Mouse (Mus musculus) heart, embryonic 11.5 days (tissue): Measurements from ENCODE around the gene Vwc2. TPM values are rescaled to one million over a fixed set of nuclear protein-coding genes. Genes with fewer than 3 reads are reported as not detected.

Experiments used
- ATAC-seq: fragments of 200-750 bp; cut with Nextera tagmentation; replicated peaks from 2 replicates; pipeline ENCODE4 v1.8.0; 2017; ENCODE audit warnings: moderate library complexity; ENCODE audit not compliant: insufficient number of reproducible peaks, low FRiP score, low TSS enrichment
- H3K27ac ChIP-seq: fragments of 300-500 bp; sonication (generic); 2 replicates; pipeline ENCODE4 v1.5.1; 2014; ENCODE audit warnings: mild to moderate bottlenecking, low read depth, low read length
- H3K27me3 ChIP-seq: fragments of 300-500 bp; sonication (generic); 2 replicates; pipeline ENCODE4 v1.6.1; 2014; ENCODE audit warnings: mild to moderate bottlenecking, low read length, mixed read lengths; ENCODE audit not compliant: control insufficient read depth, insufficient read depth
- H3K36me3 ChIP-seq: fragments of 300-500 bp; sonication (generic); 2 replicates; pipeline ENCODE4 v1.6.1; 2014; ENCODE audit warnings: mild to moderate bottlenecking, low read length, moderate library complexity, mixed read lengths; ENCODE audit not compliant: control insufficient read depth, insufficient read depth
- H3K4me1 ChIP-seq: fragments of 300-500 bp; sonication (generic); 2 replicates; pipeline ENCODE4 v1.6.1; 2014; ENCODE audit warnings: low read length; ENCODE audit not compliant: control insufficient read depth, insufficient read depth
- H3K4me2 ChIP-seq: fragments of 300-500 bp; sonication (generic); 2 replicates; pipeline ENCODE4 v1.6.1; 2014; ENCODE audit warnings: mild to moderate bottlenecking, moderate library complexity
- H3K4me3 ChIP-seq: fragments of 300-500 bp; sonication (generic); 2 replicates; pipeline ENCODE4 v1.5.1; 2014; ENCODE audit warnings: low read depth, low read length
- H3K9ac ChIP-seq: fragments of 300-500 bp; sonication (generic); 2 replicates; pipeline ENCODE4 v1.6.1; 2014; ENCODE audit warnings: mild to moderate bottlenecking, low read depth, low read length, moderate library complexity
- H3K9me3 ChIP-seq: fragments of 300-500 bp; sonication (generic); replicated peaks from 2 replicates; pipeline ENCODE4 v1.6.1; 2016; ENCODE audit warnings: low read length; ENCODE audit not compliant: control insufficient read depth
- WGBS: fragments of 180-500 bp; shearing (Covaris S2); extraction: QIAGEN DNeasy Blood & Tissue Kit; methylation state at CpG from one replicate; pipeline ENCODE4 v1.1.7; 2014; ENCODE audit not compliant: insufficient replicate concordance; 5-methylcytosine and 5-hydroxymethylcytosine counted together
- polyA plus RNA-seq: library from polyadenylated mRNA; unstranded; fragments of >200 nt; fragmentation: Nextera tagmentation; extraction: Ambion mirVana; gene quantifications from 2 replicates; pipeline ENCODE4 v1.2.1, GENCODE M21; 2014

The Vwc2 gene
- polyA plus RNA-seq, 1 experiment from 2014 or later, result 0.16 TPM

GRCm38 (mm10) chr11:11114234-11115030, 409 bp downstream of the Vwc2 start:
- Histone ChIP-seq H3K36me3 (no peaks in the 10 kb centered on the region), H3K4me1 (0 out of 2 replicates have a peak, but pooled peaks cover 7% of the 10 kb centered on the region), H3K9ac (no peak overlapping the region), H3K27me3 (peaks cover 57% of the 10 kb centered on the region), H3K27ac (no peak overlapping the region), H3K4me2 (peak overlapping the region; percentile 80), H3K9me3 (no peaks in the 10 kb centered on the region), H3K4me3 (peak overlapping the region; percentile 50)
- WGBS, result 1% methylated on average over 34 of the region's 34 CpGs
- ATAC-seq, result peak; percentile 20; the same call in 1 of the 2 replicates

- Histone ChIP-seq H3K9ac (no peak overlapping the region), H3K27me3 (peaks cover 57% of the 10 kb centered on the region), H3K4me3 (peak overlapping the region; percentile 50), H3K27ac (no peak overlapping the region), H3K4me1 (0 out of 2 replicates have a peak, but pooled peaks cover 7% of the 10 kb centered on the region), H3K9me3 (no peaks in the 10 kb centered on the region), H3K4me2 (peak overlapping the region; percentile 80), H3K36me3 (no peaks in the 10 kb centered on the region)
- no peak for ATAC-seq
- whole genome bisulfite sequencing, result under 1% methylated on average over 17 of the region's 17 CpGs
Measured at GRCm38 (mm10) chr11:11115031-11115647, 1.1 kb downstream of the Vwc2 start.

GRCm38 (mm10) chr11:11115648-11116590, 1.9 kb downstream of the Vwc2 start:
- Histone ChIP-seq H3K4me1 (0 out of 2 replicates have a peak, but pooled peaks cover 7% of the 10 kb centered on the region), H3K9me3 (no peaks in the 10 kb centered on the region), H3K36me3 (no peaks in the 10 kb centered on the region), H3K9ac (no peak overlapping the region), H3K27ac (no peak overlapping the region), H3K4me3 (peak overlapping the region; percentile 50), H3K27me3 (peaks cover 57% of the 10 kb centered on the region), H3K4me2 (peak overlapping the region; percentile 80)
- 1% methylated on average over 93 of the region's 93 CpGs for WGBS
- peak; percentile 61 for ATAC-seq

- peaks cover 57% of the 10 kb centered on the region for H3K27me3 ChIP-seq
- peak overlapping the region; percentile 50; the same call in 1 of the 2 replicates for H3K4me3 ChIP-seq
- ATAC-seq, result no peak
- H3K36me3 ChIP-seq, result no peaks in the 10 kb centered on the region
- 0 out of 2 replicates have a peak, but pooled peaks cover 7% of the 10 kb centered on the region for H3K4me1 ChIP-seq
- no peak overlapping the region for H3K27ac ChIP-seq
- H3K9me3 ChIP-seq, result no peaks in the 10 kb centered on the region
- H3K9ac ChIP-seq, result no peak overlapping the region
- peak overlapping the region; percentile 80; the same call in 1 of the 2 replicates for H3K4me2 ChIP-seq
- 9% methylated on average over 3 of the region's 3 CpGs for WGBS
Measured at GRCm38 (mm10) chr11:11116736-11117135, 2.7 kb downstream of the Vwc2 start.

- no peaks in the 10 kb centered on the region for H3K36me3 ChIP-seq
- ATAC-seq, result no peak
- no peak overlapping the region for H3K4me2 ChIP-seq
- WGBS, result 59% methylated on average over 4 of the region's 4 CpGs
- H3K27me3 ChIP-seq, result peaks cover 5% of the 10 kb centered on the region
- H3K4me3 ChIP-seq, result no peak overlapping the region
- H3K9ac ChIP-seq, result no peak overlapping the region
- H3K9me3 ChIP-seq, result no peaks in the 10 kb centered on the region
- no peak overlapping the region for H3K27ac ChIP-seq
- H3K4me1 ChIP-seq, result no peaks in the 10 kb centered on the region
Measured at GRCm38 (mm10) chr11:11122866-11123265, 8.8 kb downstream of the Vwc2 start.

GRCm38 (mm10) chr11:11131414-11132077, 17.5 kb downstream of the Vwc2 start:
- H3K27ac ChIP-seq, result no peak overlapping the region
- H3K27me3 ChIP-seq, result no peaks in the 10 kb centered on the region
- H3K9me3 ChIP-seq, result no peaks in the 10 kb centered on the region
- H3K9ac ChIP-seq, result no peak overlapping the region
- no peaks in the 10 kb centered on the region for H3K36me3 ChIP-seq
- H3K4me2 ChIP-seq, result no peak overlapping the region
- no peaks in the 10 kb centered on the region for H3K4me1 ChIP-seq
- WGBS, result 55% methylated on average over 14 of the region's 14 CpGs
- no peak for ATAC-seq
- H3K4me3 ChIP-seq, result no peak overlapping the region

- H3K36me3 ChIP-seq, result no peaks in the 10 kb centered on the region
- ATAC-seq, result no peak
- H3K4me3 ChIP-seq, result no peak overlapping the region
- H3K27ac ChIP-seq, result no peak overlapping the region
- H3K9me3 ChIP-seq, result no peaks in the 10 kb centered on the region
- no peak overlapping the region for H3K4me2 ChIP-seq
- H3K27me3 ChIP-seq, result no peaks in the 10 kb centered on the region
- H3K9ac ChIP-seq, result no peak overlapping the region
- H3K4me1 ChIP-seq, result no peaks in the 10 kb centered on the region
Measured at GRCm38 (mm10) chr11:11140622-11141021, 26.6 kb downstream of the Vwc2 start.

- H3K4me2 ChIP-seq, result no peak overlapping the region
- no peaks in the 10 kb centered on the region for H3K36me3 ChIP-seq
- no peak for ATAC-seq
- WGBS, result 56% methylated on average over 1 of the region's 1 CpGs
- H3K9me3 ChIP-seq, result no peaks in the 10 kb centered on the region
- H3K27ac ChIP-seq, result no peak overlapping the region
- H3K4me1 ChIP-seq, result no peaks in the 10 kb centered on the region
- H3K27me3 ChIP-seq, result no peaks in the 10 kb centered on the region
- H3K4me3 ChIP-seq, result no peak overlapping the region
- no peak overlapping the region for H3K9ac ChIP-seq
Measured at GRCm38 (mm10) chr11:11152681-11153080, 38.7 kb downstream of the Vwc2 start.
